Mouse (Mus musculus) forebrain, embryonic 12.5 days (tissue): ENCODE results near the gene Fibcd1. TPM values are rescaled to one million over a fixed set of nuclear protein-coding genes. Genes with fewer than 3 reads are reported as not detected.

Source experiments
- ATAC-seq: fragments of 200-750 bp; cut with Nextera tagmentation; 2 replicates; pipeline ENCODE4 v1.8.0; 2017; ENCODE audit warnings: moderate TSS enrichment; ENCODE audit not compliant: low FRiP score
- H3K27ac ChIP-seq: fragments of 300-500 bp; sonication (generic); 2 replicates; pipeline ENCODE4 v1.5.1; 2016; ENCODE audit warnings: mild to moderate bottlenecking
- H3K27me3 ChIP-seq: fragments of 300-500 bp; sonication (generic); 2 replicates; pipeline ENCODE4 v1.6.1; 2016; ENCODE audit warnings: mild to moderate bottlenecking
- H3K36me3 ChIP-seq: fragments of 300-500 bp; sonication (generic); replicated peaks from 2 replicates; pipeline ENCODE4 v1.6.1; 2016; ENCODE audit warnings: mild to moderate bottlenecking
- H3K4me1 ChIP-seq: fragments of 300-500 bp; sonication (generic); 2 replicates; pipeline ENCODE4 v1.6.1; 2016
- H3K4me2 ChIP-seq: fragments of 300-500 bp; sonication (generic); 2 replicates; pipeline ENCODE4 v1.6.1; 2016; ENCODE audit warnings: mild to moderate bottlenecking, moderate library complexity
- H3K4me3 ChIP-seq: fragments of 300-500 bp; sonication (generic); replicated peaks from 2 replicates; pipeline ENCODE4 v1.5.1; 2016; ENCODE audit warnings: mild to moderate bottlenecking
- H3K9ac ChIP-seq: fragments of 300-500 bp; sonication (generic); 2 replicates; pipeline ENCODE4 v1.6.1; 2016; ENCODE audit warnings: mild to moderate bottlenecking
- H3K9me3 ChIP-seq: fragments of 300-500 bp; sonication (generic); 2 replicates; pipeline ENCODE4 v1.6.1; 2016
- whole genome bisulfite sequencing: fragments of 180-500 bp; shearing (Covaris S2); methylation state at CpG from one replicate; pipeline ENCODE4 v1.1.7; 2016; 5-methylcytosine and 5-hydroxymethylcytosine counted together
- polyA plus RNA-seq: library from polyadenylated mRNA; unstranded; fragments of >200 nt; fragmentation: Nextera tagmentation; extraction: Ambion mirVana; gene quantifications from 2 replicates; pipeline ENCODE4 v1.2.1, GENCODE M21; 2016

Gene Fibcd1
- polyA plus RNA-seq, 1 experiment from 2014 or later: 1.2 TPM

- peaks cover 41% of the 10 kb centered on the region for H3K4me1 ChIP-seq
- H3K4me3 ChIP-seq: no peak overlapping the region
- peaks cover 63% of the 10 kb centered on the region for H3K36me3 ChIP-seq
- H3K4me2 ChIP-seq: no peak overlapping the region
- no peak for ATAC-seq
- WGBS: 92% methylated on average over 14 of the region's 14 CpGs
- H3K9ac ChIP-seq: no peak overlapping the region
- no peaks in the 10 kb centered on the region for H3K9me3 ChIP-seq
- 0 out of 2 replicates have a peak, but pooled peaks cover under 1% of the 10 kb centered on the region for H3K27me3 ChIP-seq
- no peak overlapping the region for H3K27ac ChIP-seq
Observed at GRCm38 (mm10) chr2:31803480-31803879, 42.3 kb downstream of the Fibcd1 start.

- no peak overlapping the region for H3K4me3 ChIP-seq
- peaks cover 70% of the 10 kb centered on the region for H3K36me3 ChIP-seq
- H3K9ac ChIP-seq: no peak overlapping the region
- no peak overlapping the region for H3K27ac ChIP-seq
- H3K4me1 ChIP-seq: peaks cover 34% of the 10 kb centered on the region
- WGBS: 94% methylated on average over 8 of the region's 8 CpGs
- H3K9me3 ChIP-seq: no peaks in the 10 kb centered on the region
- no peaks in the 10 kb centered on the region for H3K27me3 ChIP-seq
- ATAC-seq: no peak
- H3K4me2 ChIP-seq: no peak overlapping the region
Observed at GRCm38 (mm10) chr2:31802811-31803210, 43.0 kb downstream of the Fibcd1 start.

GRCm38 (mm10) chr2:31801416-31801815, 44.4 kb downstream of the Fibcd1 start:
- WGBS: 95% methylated on average over 9 of the region's 9 CpGs

GRCm38 (mm10) chr2:31796943-31797342, 48.9 kb downstream of the Fibcd1 start:
- H3K4me3 ChIP-seq: no peak overlapping the region
- no peaks in the 10 kb centered on the region for H3K4me1 ChIP-seq
- no peaks in the 10 kb centered on the region for H3K27me3 ChIP-seq
- no peak overlapping the region for H3K27ac ChIP-seq
- no peaks in the 10 kb centered on the region for H3K9me3 ChIP-seq
- H3K4me2 ChIP-seq: no peak overlapping the region
- peaks cover 98% of the 10 kb centered on the region for H3K36me3 ChIP-seq
- WGBS: 87% methylated on average over 3 of the region's 3 CpGs
- no peak for ATAC-seq
- H3K9ac ChIP-seq: no peak overlapping the region

More at GRCm38 (mm10) chr2:31801416-31801815, 44.4 kb downstream of the Fibcd1 start:
- no peak for ATAC-seq
- Histone ChIP-seq H3K27me3 (no peaks in the 10 kb centered on the region), H3K36me3 (peaks cover 84% of the 10 kb centered on the region), H3K4me2 (no peak overlapping the region), H3K27ac (no peak overlapping the region), H3K4me3 (no peak overlapping the region), H3K4me1 (peaks cover 21% of the 10 kb centered on the region), H3K9me3 (no peaks in the 10 kb centered on the region), H3K9ac (no peak overlapping the region)

- no peaks in the 10 kb centered on the region for H3K27me3 ChIP-seq
- ATAC-seq: no peak
- H3K4me2 ChIP-seq: no peak overlapping the region
- no peaks in the 10 kb centered on the region for H3K4me1 ChIP-seq
- no peak overlapping the region for H3K9ac ChIP-seq
- peaks cover 92% of the 10 kb centered on the region for H3K36me3 ChIP-seq
- WGBS: 83% methylated on average over 6 of the region's 6 CpGs
- no peaks in the 10 kb centered on the region for H3K9me3 ChIP-seq
- no peak overlapping the region for H3K27ac ChIP-seq
- no peak overlapping the region for H3K4me3 ChIP-seq
Observed at GRCm38 (mm10) chr2:31792611-31793010, 53.2 kb downstream of the Fibcd1 start.

GRCm38 (mm10) chr2:31791260-31791659, 54.5 kb downstream of the Fibcd1 start:
- H3K36me3 ChIP-seq: peaks cover 89% of the 10 kb centered on the region

GRCm38 (mm10) chr2:31790728-31791251, 55.0 kb downstream of the Fibcd1 start:
- Histone ChIP-seq H3K27ac (peak overlapping the region; percentile 51), H3K4me1 (no peaks in the 10 kb centered on the region), H3K27me3 (no peaks in the 10 kb centered on the region), H3K4me3 (no peak overlapping the region), H3K9ac (no peak overlapping the region), H3K9me3 (no peaks in the 10 kb centered on the region), H3K36me3 (peaks cover 89% of the 10 kb centered on the region), H3K4me2 (no peak overlapping the region)
- no peak for ATAC-seq
- 85% methylated on average over 13 of the region's 13 CpGs for WGBS

More at GRCm38 (mm10) chr2:31791260-31791659, 54.5 kb downstream of the Fibcd1 start:
- whole genome bisulfite sequencing: 93% methylated on average over 8 of the region's 8 CpGs
- no peak for ATAC-seq
- no peak overlapping the region for H3K4me2 ChIP-seq
- no peak overlapping the region for H3K4me3 ChIP-seq
- H3K9ac ChIP-seq: no peak overlapping the region
- no peaks in the 10 kb centered on the region for H3K9me3 ChIP-seq
- H3K4me1 ChIP-seq: no peaks in the 10 kb centered on the region
- H3K27me3 ChIP-seq: no peaks in the 10 kb centered on the region
- H3K27ac ChIP-seq: no peak overlapping the region

GRCm38 (mm10) chr2:31789215-31789614, 56.6 kb downstream of the Fibcd1 start:
- ATAC-seq: no peak
- no peak overlapping the region for H3K9ac ChIP-seq
- H3K27ac ChIP-seq: no peak overlapping the region
- H3K36me3 ChIP-seq: peaks cover 88% of the 10 kb centered on the region
- no peaks in the 10 kb centered on the region for H3K9me3 ChIP-seq
- H3K27me3 ChIP-seq: no peaks in the 10 kb centered on the region
- no peak overlapping the region for H3K4me2 ChIP-seq
- no peak overlapping the region for H3K4me3 ChIP-seq
- 91% methylated on average over 2 of the region's 2 CpGs for WGBS
- H3K4me1 ChIP-seq: no peaks in the 10 kb centered on the region

- no peak overlapping the region for H3K27ac ChIP-seq
- peaks cover 89% of the 10 kb centered on the region for H3K36me3 ChIP-seq
- H3K9me3 ChIP-seq: no peaks in the 10 kb centered on the region
- no peak overlapping the region for H3K4me2 ChIP-seq
- WGBS: 76% methylated on average over 3 of the region's 3 CpGs
- H3K9ac ChIP-seq: no peak overlapping the region
- H3K4me3 ChIP-seq: no peak overlapping the region
- ATAC-seq: no peak
- H3K4me1 ChIP-seq: no peaks in the 10 kb centered on the region
- no peaks in the 10 kb centered on the region for H3K27me3 ChIP-seq
Observed at GRCm38 (mm10) chr2:31788227-31788626, 57.6 kb downstream of the Fibcd1 start.

GRCm38 (mm10) chr2:31787029-31787428, 58.8 kb downstream of the Fibcd1 start:
- ATAC-seq: no peak
- Histone ChIP-seq H3K4me3 (no peak overlapping the region), H3K9ac (no peak overlapping the region), H3K4me2 (no peak overlapping the region), H3K9me3 (no peaks in the 10 kb centered on the region), H3K36me3 (peaks cover 87% of the 10 kb centered on the region), H3K4me1 (0 out of 2 replicates have a peak, but pooled peaks cover under 1% of the 10 kb centered on the region), H3K27me3 (no peaks in the 10 kb centered on the region), H3K27ac (no peak overlapping the region)
- WGBS: 19% methylated on average over 7 of the region's 7 CpGs

GRCm38 (mm10) chr2:31785074-31785473, 60.7 kb downstream of the Fibcd1 start:
- no peak overlapping the region for H3K27ac ChIP-seq
- no peak overlapping the region for H3K4me3 ChIP-seq
- no peak overlapping the region for H3K9ac ChIP-seq
- no peak overlapping the region for H3K4me2 ChIP-seq
- H3K9me3 ChIP-seq: no peaks in the 10 kb centered on the region
- peak; percentile 49; the same call in 1 of the 2 replicates for ATAC-seq
- WGBS: 45% methylated on average over 9 of the region's 9 CpGs
- H3K27me3 ChIP-seq: no peaks in the 10 kb centered on the region
- H3K36me3 ChIP-seq: peaks cover 87% of the 10 kb centered on the region
- H3K4me1 ChIP-seq: 0 out of 2 replicates have a peak, but pooled peaks cover 3% of the 10 kb centered on the region

GRCm38 (mm10) chr2:31782958-31783602, 62.7 kb downstream of the Fibcd1 start:
- Histone ChIP-seq H3K36me3 (peaks cover 90% of the 10 kb centered on the region), H3K27ac (no peak overlapping the region), H3K27me3 (no peaks in the 10 kb centered on the region), H3K4me3 (no peak overlapping the region), H3K4me1 (0 out of 2 replicates have a peak, but pooled peaks cover 3% of the 10 kb centered on the region), H3K4me2 (no peak overlapping the region), H3K9me3 (no peaks in the 10 kb centered on the region), H3K9ac (no peak overlapping the region)
- WGBS: 80% methylated on average over 8 of the region's 8 CpGs
- ATAC-seq: no peak

GRCm38 (mm10) chr2:31779258-31779657, 66.5 kb downstream of the Fibcd1 start:
- 90% methylated on average over 2 of the region's 2 CpGs for WGBS
- ATAC-seq: no peak

More at GRCm38 (mm10) chr2:31779258-31779657, 66.5 kb downstream of the Fibcd1 start:
- Histone ChIP-seq H3K9ac (no peak overlapping the region), H3K27me3 (no peaks in the 10 kb centered on the region), H3K9me3 (no peaks in the 10 kb centered on the region), H3K36me3 (peaks cover 66% of the 10 kb centered on the region), H3K27ac (no peak overlapping the region), H3K4me3 (no peak overlapping the region), H3K4me2 (no peak overlapping the region), H3K4me1 (0 out of 2 replicates have a peak, but pooled peaks cover 3% of the 10 kb centered on the region)
